Mouse (Mus musculus) Patski (cell line): ENCODE measurements at regions not wholly inside any gene's neighbourhood (a gene's known extent, or its start where the extent isn't known, plus 50 kb on each side); places are given as distances from the start of the nearest gene placed in this dataset.

Experiments
- ATAC-seq: fragments of 100-300 bp; one replicate; pipeline ENCODE4 v1.8.0; 2021
- CTCF ChIA-PET: fragments of 350-600 bp; sonication (Branson Sonifier 250); formaldehyde crosslinking; loops from one replicate; lab custom pipeline; 2022; ENCODE audit warnings: inconsistent platforms; lab: Charles Lee
- POLR2A ChIA-PET: fragments of 350-600 bp; sonication (Branson Sonifier 250); formaldehyde crosslinking; loops from one replicate; lab custom pipeline; 2022; ENCODE audit warnings: antibody characterized with exemption, inconsistent platforms; lab: Charles Lee
- DNase-seq: peaks from one replicate; pipeline ENCODE4 v3.0.0-alpha.2; 2011; ENCODE audit warnings: low read depth, low spot score
- H3K27me3 ChIP-seq: fragments of 371-371 bp; one replicate; pipeline ENCODE4 v1.5.1; 2021
- CTCF ChIP-seq: fragments of 100-300 bp; IDR thresholded peaks from one replicate; pipeline ENCODE4 v1.5.1; 2021
- in situ Hi-C: fragments of 300-500 bp; cut with MboI; formaldehyde crosslinking; loops from 3 replicates; pipeline ENCODE4 v1.11.1; 2018; ENCODE audit warnings: low pct_unique_long_range_greater_than_20kb, mixed read lengths

DNA sequence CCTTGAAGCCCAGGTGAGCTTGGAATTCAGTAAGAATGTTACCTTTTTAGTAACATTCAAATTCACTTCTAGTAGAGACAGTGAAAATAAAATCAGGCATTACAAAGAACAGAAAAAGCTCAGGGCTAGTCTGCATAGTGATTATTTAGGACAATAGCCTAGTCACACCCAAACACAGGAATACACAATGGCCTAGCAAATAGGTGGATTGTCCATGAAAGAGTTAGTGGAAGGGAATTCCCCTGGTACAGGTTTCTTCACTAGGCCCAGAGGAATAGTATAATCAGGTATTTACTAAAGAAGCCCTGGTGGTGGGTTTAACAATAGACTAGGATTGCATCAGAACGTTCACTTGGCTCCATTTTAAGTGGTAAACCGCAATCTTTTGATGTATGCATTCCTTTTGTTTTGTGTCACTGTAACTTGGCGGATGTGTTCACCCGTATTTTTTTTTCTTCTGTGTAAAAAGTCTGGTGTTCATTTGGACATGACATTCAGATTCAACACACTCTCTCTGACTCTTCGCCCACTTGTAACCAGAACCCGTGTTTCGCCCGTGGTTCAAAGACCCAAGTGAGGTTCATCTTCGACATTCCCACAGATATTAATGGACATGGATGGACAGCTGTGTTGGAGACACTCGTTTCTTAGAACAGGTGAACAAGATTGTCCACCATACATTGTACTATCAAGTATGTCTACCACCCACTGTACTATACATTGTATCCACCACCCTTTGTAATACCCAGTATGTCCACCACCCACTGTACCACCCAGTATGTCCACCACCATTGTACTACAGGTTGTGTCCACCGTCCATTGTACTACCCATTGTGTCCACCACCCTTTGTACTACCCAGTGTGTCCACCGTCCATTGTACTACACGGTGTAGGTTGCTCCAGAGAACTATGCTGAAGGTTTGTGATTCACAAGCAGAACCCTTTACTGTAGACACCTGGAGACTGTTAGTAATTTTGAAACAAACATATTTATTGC is 146.9 kb upstream of the Negr1 start:
- CTCF ChIA-PET = interaction anchor here (0.9 kb wide), 1 partner anchor 8 kb away, joined by 3 read pairs; no protein-coding TSS in a partner anchor
- TF ChIP-seq CTCF = no peak
- ATAC-seq (no peak), DNase-seq (no peak)
- POLR2A ChIA-PET = no interaction called here
- H3K27me3 ChIP-seq = no peaks in the 10 kb centered on the region
- in situ Hi-C loops = no loop called here

DNA sequence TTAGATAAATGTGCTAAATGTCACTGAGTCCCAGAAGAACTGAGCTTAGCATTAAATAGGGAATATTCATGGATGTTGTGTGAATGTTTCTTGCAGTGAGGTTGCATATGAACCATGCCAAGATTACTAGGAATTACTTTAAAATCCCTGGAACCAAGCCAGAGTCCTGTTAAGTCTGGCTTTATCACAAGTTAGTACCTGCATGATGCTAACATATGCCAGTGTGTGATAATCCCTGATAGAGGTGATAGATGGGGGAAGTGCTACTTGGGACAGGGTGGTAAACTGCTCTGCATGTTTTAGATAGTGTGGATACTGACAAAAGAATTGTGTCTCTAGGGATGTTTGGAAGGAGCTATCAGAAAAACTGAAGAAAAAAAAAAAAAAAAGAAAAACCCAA is 143.5 kb upstream of the Negr1 start:
- DNase-seq (no peak), ATAC-seq (no peak)
- H3K27me3 ChIP-seq = no peaks in the 10 kb centered on the region
- in situ Hi-C loops = no loop called here
- no peak for TF ChIP-seq CTCF
- ChIA-PET CTCF (no interaction called here), POLR2A (no interaction called here)

DNA sequence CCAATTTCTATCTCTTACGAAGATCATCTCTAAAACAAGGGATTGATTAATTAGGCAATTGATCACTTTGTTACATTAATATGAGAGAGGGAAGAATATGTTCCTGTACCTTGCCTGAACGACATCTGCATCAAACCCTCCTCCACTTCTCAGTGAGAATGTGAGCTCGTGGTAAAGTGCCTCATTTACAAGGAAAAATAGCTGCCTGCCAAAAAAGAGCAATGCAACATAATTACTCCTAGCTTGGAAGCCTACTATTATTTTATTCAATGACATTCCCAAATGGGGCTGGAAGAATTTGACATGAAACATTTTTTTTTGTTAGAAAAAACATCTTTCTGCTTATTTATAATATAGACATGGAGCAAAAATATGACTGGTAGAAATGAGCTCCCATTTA is 138.5 kb upstream of the Negr1 start:
- ChIA-PET POLR2A (no interaction called here), CTCF (interaction anchor here (0.7 to 1.0 kb wide), 2 partner anchors 9 to 67 kb away, joined by 3 to 4 read pairs; no protein-coding TSS in a partner anchor)
- in situ Hi-C loops = no loop called here
- DNase-seq (no peak), ATAC-seq (no peak)
- no peaks in the 10 kb centered on the region for H3K27me3 ChIP-seq
- TF ChIP-seq CTCF = no peak

DNA sequence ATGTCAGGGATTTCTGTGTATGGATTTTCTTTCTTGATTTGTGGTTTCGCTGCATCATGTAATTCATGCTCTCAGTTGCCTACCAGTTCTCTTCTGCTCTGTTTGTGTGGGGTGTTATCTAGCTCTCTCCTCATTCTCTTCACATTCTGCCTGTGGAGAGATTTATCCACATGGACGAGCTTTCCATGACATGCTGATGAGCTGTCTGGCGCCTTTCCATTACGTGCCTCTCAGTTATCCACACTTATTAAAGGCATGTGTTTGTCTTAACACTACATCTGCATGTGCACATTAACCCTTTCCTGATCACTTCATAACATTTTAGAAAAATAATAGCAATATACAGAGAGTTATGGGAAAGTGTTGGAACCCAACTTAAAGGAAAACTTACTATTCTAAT is 106.6 kb upstream of the Negr1 start:
- no peaks in the 10 kb centered on the region for H3K27me3 ChIP-seq
- ChIA-PET POLR2A (no interaction called here), CTCF (interaction anchor here (0.6 kb wide), 1 partner anchor 1765 kb away, joined by 3 read pairs; no protein-coding TSS in a partner anchor)
- no peak for DNase-seq
- ATAC-seq = no peak
- no peak for TF ChIP-seq CTCF
- in situ Hi-C loops = no loop called here

DNA sequence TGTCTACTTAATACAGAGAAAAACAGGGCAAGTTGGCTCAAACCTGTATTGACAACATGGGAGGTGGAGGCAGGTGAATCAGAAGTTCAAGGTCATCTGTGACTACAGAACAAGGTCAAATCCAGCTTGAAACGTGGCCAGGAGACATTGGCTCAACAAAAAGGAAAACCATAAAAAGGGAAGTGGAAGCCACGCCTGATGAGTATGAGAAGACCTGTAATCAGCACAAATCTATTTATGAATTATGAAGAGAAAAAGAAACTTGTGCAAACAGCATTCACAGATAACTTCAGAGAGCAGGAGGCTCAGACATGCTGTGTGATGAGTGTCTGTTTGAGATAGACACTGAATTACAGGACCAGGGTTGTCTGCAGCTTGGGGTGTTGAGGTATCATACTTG is 98.3 kb upstream of the Negr1 start:
- H3K27me3 ChIP-seq = no peaks in the 10 kb centered on the region
- ATAC-seq (no peak), DNase-seq (no peak)
- CTCF ChIA-PET = interaction anchor here (1.1 kb wide), 1 partner anchor 9 kb away, joined by 3 read pairs; no protein-coding TSS in a partner anchor
- no peak for TF ChIP-seq CTCF
- POLR2A ChIA-PET = no interaction called here
- in situ Hi-C loops = no loop called here

DNA sequence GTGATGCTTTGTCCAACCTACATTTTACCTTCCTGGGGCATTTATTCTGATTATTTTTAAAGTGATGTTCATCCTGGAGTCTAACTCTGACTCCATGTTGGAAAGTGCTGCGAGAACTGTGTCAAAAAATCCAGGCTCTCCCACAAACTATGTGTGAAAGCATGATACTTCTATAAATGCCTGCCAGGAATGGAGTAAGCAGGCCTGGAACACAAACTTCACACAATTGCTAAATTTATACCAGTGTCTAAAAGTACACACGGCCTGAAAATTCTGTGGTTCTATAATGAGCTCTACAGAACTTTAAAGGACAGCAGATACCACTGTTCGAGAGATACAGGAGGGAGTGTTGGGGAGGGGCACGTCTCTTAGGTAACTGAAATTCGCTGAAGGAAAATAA is 96.0 kb upstream of the Negr1 start:
- in situ Hi-C loops = no loop called here
- no peaks in the 10 kb centered on the region for H3K27me3 ChIP-seq
- ChIA-PET POLR2A (no interaction called here), CTCF (no interaction called here)
- DNase-seq (no peak), ATAC-seq (no peak)
- TF ChIP-seq CTCF = no peak

DNA sequence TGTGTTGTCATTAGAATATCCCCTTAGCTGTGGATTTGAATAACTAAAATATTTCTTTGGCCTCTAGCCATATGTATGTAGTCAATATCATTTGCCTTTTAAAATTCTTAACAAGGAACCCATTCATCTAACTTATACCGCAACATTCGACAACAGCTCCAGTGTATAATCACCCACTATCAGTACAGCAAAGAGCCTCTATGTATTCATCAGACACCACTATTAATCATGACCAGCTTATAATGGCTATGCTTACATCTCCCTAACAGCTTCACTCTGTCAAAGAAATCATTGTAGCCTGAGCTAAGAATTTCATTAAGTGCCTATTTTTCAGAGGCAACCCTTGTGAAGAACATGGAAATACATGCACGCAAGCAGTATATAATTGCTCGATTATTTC is 88.9 kb upstream of the Negr1 start:
- TF ChIP-seq CTCF = no peak
- ChIA-PET POLR2A (no interaction called here), CTCF (interaction anchor here (0.9 to 1.2 kb wide), 3 partner anchors 11 to 82 kb away, joined by 3 to 4 read pairs (median 3); no protein-coding TSS in a partner anchor)
- no peaks in the 10 kb centered on the region for H3K27me3 ChIP-seq
- no peak for ATAC-seq
- in situ Hi-C loops = no loop called here
- no peak for DNase-seq
